Mouse (Mus musculus) forebrain, embryonic 12.5 days (tissue): ENCODE measurements around the gene Cnnm4. TPM values are rescaled to one million over a fixed set of nuclear protein-coding genes. Genes with fewer than 3 reads are reported as not detected.
A peak's percentile ranks its signal among the peaks of the same experiment; 100 is the strongest.

ENCODE experiments used
- ATAC-seq: fragments of 200-750 bp; cut with Nextera tagmentation; 2 replicates; pipeline ENCODE4 v1.8.0; 2017; ENCODE audit warnings: moderate TSS enrichment; ENCODE audit not compliant: low FRiP score
- H3K27ac ChIP-seq: fragments of 300-500 bp; sonication (generic); 2 replicates; pipeline ENCODE4 v1.5.1; 2016; ENCODE audit warnings: mild to moderate bottlenecking
- H3K27me3 ChIP-seq: fragments of 300-500 bp; sonication (generic); 2 replicates; pipeline ENCODE4 v1.6.1; 2016; ENCODE audit warnings: mild to moderate bottlenecking
- H3K36me3 ChIP-seq: fragments of 300-500 bp; sonication (generic); replicated peaks from 2 replicates; pipeline ENCODE4 v1.6.1; 2016; ENCODE audit warnings: mild to moderate bottlenecking
- H3K4me1 ChIP-seq: fragments of 300-500 bp; sonication (generic); 2 replicates; pipeline ENCODE4 v1.6.1; 2016
- H3K4me2 ChIP-seq: fragments of 300-500 bp; sonication (generic); 2 replicates; pipeline ENCODE4 v1.6.1; 2016; ENCODE audit warnings: mild to moderate bottlenecking, moderate library complexity
- H3K4me3 ChIP-seq: fragments of 300-500 bp; sonication (generic); replicated peaks from 2 replicates; pipeline ENCODE4 v1.5.1; 2016; ENCODE audit warnings: mild to moderate bottlenecking
- H3K9ac ChIP-seq: fragments of 300-500 bp; sonication (generic); 2 replicates; pipeline ENCODE4 v1.6.1; 2016; ENCODE audit warnings: mild to moderate bottlenecking
- H3K9me3 ChIP-seq: fragments of 300-500 bp; sonication (generic); 2 replicates; pipeline ENCODE4 v1.6.1; 2016
- WGBS: fragments of 180-500 bp; shearing (Covaris S2); methylation state at CpG from one replicate; pipeline ENCODE4 v1.1.7; 2016; 5-methylcytosine and 5-hydroxymethylcytosine counted together
- polyA plus RNA-seq: library from polyadenylated mRNA; unstranded; fragments of >200 nt; fragmentation: Nextera tagmentation; extraction: Ambion mirVana; gene quantifications from 2 replicates; pipeline ENCODE4 v1.2.1, GENCODE M21; 2016

Cnnm4 gene
- polyA plus RNA-seq, 1 experiment from 2014 or later: 9.9 TPM

GRCm38 (mm10) chr1:36525774-36526173 is 54.4 kb downstream of the Cnnm4 start:
- no peak for ATAC-seq

GRCm38 (mm10) chr1:36526903-36527302 is 55.5 kb downstream of the Cnnm4 start:
- ATAC-seq: no peak
- no peak overlapping the region for H3K27ac ChIP-seq
- H3K36me3 ChIP-seq: peaks cover 53% of the 10 kb centered on the region
- H3K27me3 ChIP-seq: no peaks in the 10 kb centered on the region
- WGBS: 94% methylated on average over 10 of the region's 10 CpGs
- H3K9ac ChIP-seq: no peak overlapping the region
- no peak overlapping the region for H3K4me2 ChIP-seq
- peaks cover 21% of the 10 kb centered on the region for H3K4me1 ChIP-seq
- H3K9me3 ChIP-seq: no peaks in the 10 kb centered on the region
- no peak overlapping the region for H3K4me3 ChIP-seq

More at GRCm38 (mm10) chr1:36525774-36526173, 54.4 kb downstream of the Cnnm4 start:
- H3K9ac ChIP-seq: no peak overlapping the region
- H3K4me1 ChIP-seq: peaks cover 21% of the 10 kb centered on the region
- H3K27ac ChIP-seq: 0 out of 2 replicates have a peak overlapping the region, but pooled peaks have one; percentile 60
- no peak overlapping the region for H3K4me2 ChIP-seq
- peaks cover 60% of the 10 kb centered on the region for H3K36me3 ChIP-seq
- 91% methylated on average over 12 of the region's 12 CpGs for WGBS
- no peak overlapping the region for H3K4me3 ChIP-seq
- no peaks in the 10 kb centered on the region for H3K27me3 ChIP-seq
- H3K9me3 ChIP-seq: no peaks in the 10 kb centered on the region

GRCm38 (mm10) chr1:36528351-36528750 is 56.9 kb downstream of the Cnnm4 start:
- WGBS: 6% methylated on average over 1 of the region's 1 CpGs
- Histone ChIP-seq H3K27me3 (no peaks in the 10 kb centered on the region), H3K9ac (no peak overlapping the region), H3K36me3 (peaks cover 41% of the 10 kb centered on the region), H3K27ac (peak overlapping the region; percentile 81), H3K4me1 (peaks cover 21% of the 10 kb centered on the region), H3K4me3 (no peak overlapping the region), H3K9me3 (no peaks in the 10 kb centered on the region), H3K4me2 (no peak overlapping the region)
- peak; percentile 59 for ATAC-seq

GRCm38 (mm10) chr1:36529274-36529673 is 57.9 kb downstream of the Cnnm4 start:
- Histone ChIP-seq H3K9ac (no peak overlapping the region), H3K27me3 (no peaks in the 10 kb centered on the region), H3K4me2 (no peak overlapping the region), H3K4me3 (no peak overlapping the region), H3K36me3 (peaks cover 32% of the 10 kb centered on the region), H3K27ac (no peak overlapping the region), H3K4me1 (peaks cover 21% of the 10 kb centered on the region), H3K9me3 (no peaks in the 10 kb centered on the region)
- 88% methylated on average over 4 of the region's 4 CpGs for WGBS
- no peak for ATAC-seq

GRCm38 (mm10) chr1:36529875-36530274 is 58.5 kb downstream of the Cnnm4 start:
- WGBS: 94% methylated on average over 4 of the region's 4 CpGs
- no peak overlapping the region for H3K4me3 ChIP-seq

GRCm38 (mm10) chr1:36530485-36530884 is 59.1 kb downstream of the Cnnm4 start:
- no peak overlapping the region for H3K4me2 ChIP-seq
- WGBS: 75% methylated on average over 8 of the region's 8 CpGs
- peak overlapping the region; percentile 1; the same call in 1 of the 2 replicates for H3K27ac ChIP-seq
- no peak overlapping the region for H3K4me3 ChIP-seq
- H3K36me3 ChIP-seq: peaks cover 20% of the 10 kb centered on the region
- H3K9me3 ChIP-seq: no peaks in the 10 kb centered on the region
- ATAC-seq: no peak
- H3K27me3 ChIP-seq: no peaks in the 10 kb centered on the region
- peaks cover 21% of the 10 kb centered on the region for H3K4me1 ChIP-seq
- no peak overlapping the region for H3K9ac ChIP-seq

More at GRCm38 (mm10) chr1:36529875-36530274, 58.5 kb downstream of the Cnnm4 start:
- H3K4me2 ChIP-seq: no peak overlapping the region
- no peaks in the 10 kb centered on the region for H3K9me3 ChIP-seq
- peaks cover 26% of the 10 kb centered on the region for H3K36me3 ChIP-seq
- H3K27ac ChIP-seq: no peak overlapping the region
- ATAC-seq: no peak
- no peak overlapping the region for H3K9ac ChIP-seq
- peaks cover 21% of the 10 kb centered on the region for H3K4me1 ChIP-seq
- no peaks in the 10 kb centered on the region for H3K27me3 ChIP-seq

GRCm38 (mm10) chr1:36530962-36531361 is 59.5 kb downstream of the Cnnm4 start:
- Histone ChIP-seq H3K9me3 (no peaks in the 10 kb centered on the region), H3K27ac (peak overlapping the region; percentile 1; the same call in 1 of the 2 replicates), H3K4me2 (no peak overlapping the region), H3K4me1 (peaks cover 21% of the 10 kb centered on the region), H3K9ac (no peak overlapping the region), H3K27me3 (no peaks in the 10 kb centered on the region), H3K36me3 (peaks cover 15% of the 10 kb centered on the region), H3K4me3 (no peak overlapping the region)
- WGBS: 94% methylated on average over 7 of the region's 7 CpGs
- ATAC-seq: no peak

GRCm38 (mm10) chr1:36531461-36531860 is 60.0 kb downstream of the Cnnm4 start:
- no peak overlapping the region for H3K4me2 ChIP-seq
- peaks cover 11% of the 10 kb centered on the region for H3K36me3 ChIP-seq
- H3K9me3 ChIP-seq: no peaks in the 10 kb centered on the region
- no peak overlapping the region for H3K27ac ChIP-seq
- H3K27me3 ChIP-seq: no peaks in the 10 kb centered on the region
- H3K4me3 ChIP-seq: no peak overlapping the region
- no peak for ATAC-seq
- peaks cover 21% of the 10 kb centered on the region for H3K4me1 ChIP-seq
- 88% methylated on average over 12 of the region's 12 CpGs for WGBS
- H3K9ac ChIP-seq: no peak overlapping the region

- Histone ChIP-seq H3K9ac (no peak overlapping the region), H3K27ac (no peak overlapping the region), H3K27me3 (no peaks in the 10 kb centered on the region), H3K9me3 (no peaks in the 10 kb centered on the region), H3K4me3 (no peak overlapping the region), H3K4me1 (peaks cover 11% of the 10 kb centered on the region), H3K4me2 (no peak overlapping the region), H3K36me3 (peaks cover 8% of the 10 kb centered on the region)
- ATAC-seq: no peak
- 87% methylated on average over 6 of the region's 6 CpGs for WGBS
Measured at GRCm38 (mm10) chr1:36533546-36533945, 62.1 kb downstream of the Cnnm4 start.

- H3K27me3 ChIP-seq: no peaks in the 10 kb centered on the region
- no peak overlapping the region for H3K4me2 ChIP-seq
- ATAC-seq: no peak
- no peak overlapping the region for H3K4me3 ChIP-seq
- peaks cover 17% of the 10 kb centered on the region for H3K36me3 ChIP-seq
- no peak overlapping the region for H3K9ac ChIP-seq
- no peak overlapping the region for H3K27ac ChIP-seq
- no peaks in the 10 kb centered on the region for H3K9me3 ChIP-seq
- WGBS: 88% methylated on average over 6 of the region's 6 CpGs
- peaks cover 8% of the 10 kb centered on the region; the same call in 1 of the 2 replicates for H3K4me1 ChIP-seq
Measured at GRCm38 (mm10) chr1:36534595-36535058, 63.2 kb downstream of the Cnnm4 start.

GRCm38 (mm10) chr1:36535477-36536396 is 64.3 kb downstream of the Cnnm4 start:
- no peak overlapping the region for H3K4me2 ChIP-seq
- H3K4me1 ChIP-seq: peaks cover 4% of the 10 kb centered on the region; the same call in 1 of the 2 replicates
- H3K27ac ChIP-seq: no peak overlapping the region
- no peak for ATAC-seq
- H3K27me3 ChIP-seq: no peaks in the 10 kb centered on the region
- H3K4me3 ChIP-seq: no peak overlapping the region
- H3K9me3 ChIP-seq: no peaks in the 10 kb centered on the region
- H3K9ac ChIP-seq: no peak overlapping the region
- H3K36me3 ChIP-seq: peaks cover 27% of the 10 kb centered on the region
- 84% methylated on average over 11 of the region's 11 CpGs for WGBS

- ATAC-seq: no peak
- WGBS: 85% methylated on average over 8 of the region's 8 CpGs
- peaks cover 27% of the 10 kb centered on the region for H3K36me3 ChIP-seq
Measured at GRCm38 (mm10) chr1:36536397-36536728, 64.9 kb downstream of the Cnnm4 start.

More at GRCm38 (mm10) chr1:36536397-36536728, 64.9 kb downstream of the Cnnm4 start:
- Histone ChIP-seq H3K27ac (no peak overlapping the region), H3K9me3 (no peaks in the 10 kb centered on the region), H3K27me3 (no peaks in the 10 kb centered on the region), H3K4me2 (no peak overlapping the region), H3K4me1 (peaks cover 4% of the 10 kb centered on the region; the same call in 1 of the 2 replicates), H3K4me3 (no peak overlapping the region), H3K9ac (no peak overlapping the region)
